Mouse (Mus musculus): ENCODE results near the gene Olfr215.

DNA sequence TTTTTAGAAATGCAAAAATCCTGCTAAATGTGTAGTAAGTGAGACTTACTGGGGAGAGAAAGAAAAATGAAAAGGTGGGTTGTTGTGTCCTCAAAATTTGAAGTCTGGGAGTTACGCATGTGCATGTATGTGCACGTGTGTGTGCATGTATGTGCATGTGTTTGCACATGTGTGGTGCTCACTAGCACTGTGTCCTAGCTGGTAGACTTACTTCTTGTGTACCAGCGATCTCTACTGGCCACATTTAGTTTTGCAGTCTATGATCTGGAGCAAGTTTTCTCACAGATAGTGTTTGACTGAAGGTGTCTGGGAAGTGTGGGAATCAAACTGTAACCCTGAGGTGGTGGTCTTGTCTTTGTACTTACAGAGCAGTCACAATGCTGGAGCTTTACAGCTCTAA is 14.2 kb downstream of the Olfr215 start:
- TF ChIP-seq POLR2A (IDR thresholded peaks at IDR 0.05; ENCODE audit: borderline replicate concordance, insufficient read depth, low read length) = no peak
- peak; percentile 66 for TF ChIP-seq CTCF (IDR thresholded peaks at IDR 0.05; ENCODE audit: borderline replicate concordance, insufficient read depth, low read depth, low read length)
